Mouse (Mus musculus): Measurements from ENCODE around the gene Gm21739.
"Not testable (repeated sequence)": the region's sequence is repeated elsewhere in the genome, so short reads cannot be mapped to it uniquely, and the experiment has no call there.

- TF ChIP-seq CTCF, EP300 (IDR thresholded peaks at IDR 0.05; ENCODE audit: low read depth): not testable (repeated sequence)
Measured at GRCm38 (mm10) chrY:44264344-44264743, at the start of gene Gm21739.
